Mouse (Mus musculus) embryo, embryonic 11.5 days (tissue): ENCODE measurements around the gene Gm9964.
"Not testable (repeated sequence)": the region's sequence is repeated elsewhere in the genome, so short reads cannot be mapped to it uniquely, and the experiment has no call there.

ENCODE experiments used
- DNase-seq: peaks from one replicate; pipeline ENCODE4 v3.0.0-alpha.2; 2012; ENCODE audit warnings: low read depth, low spot score

Gm9964 gene

DNA sequence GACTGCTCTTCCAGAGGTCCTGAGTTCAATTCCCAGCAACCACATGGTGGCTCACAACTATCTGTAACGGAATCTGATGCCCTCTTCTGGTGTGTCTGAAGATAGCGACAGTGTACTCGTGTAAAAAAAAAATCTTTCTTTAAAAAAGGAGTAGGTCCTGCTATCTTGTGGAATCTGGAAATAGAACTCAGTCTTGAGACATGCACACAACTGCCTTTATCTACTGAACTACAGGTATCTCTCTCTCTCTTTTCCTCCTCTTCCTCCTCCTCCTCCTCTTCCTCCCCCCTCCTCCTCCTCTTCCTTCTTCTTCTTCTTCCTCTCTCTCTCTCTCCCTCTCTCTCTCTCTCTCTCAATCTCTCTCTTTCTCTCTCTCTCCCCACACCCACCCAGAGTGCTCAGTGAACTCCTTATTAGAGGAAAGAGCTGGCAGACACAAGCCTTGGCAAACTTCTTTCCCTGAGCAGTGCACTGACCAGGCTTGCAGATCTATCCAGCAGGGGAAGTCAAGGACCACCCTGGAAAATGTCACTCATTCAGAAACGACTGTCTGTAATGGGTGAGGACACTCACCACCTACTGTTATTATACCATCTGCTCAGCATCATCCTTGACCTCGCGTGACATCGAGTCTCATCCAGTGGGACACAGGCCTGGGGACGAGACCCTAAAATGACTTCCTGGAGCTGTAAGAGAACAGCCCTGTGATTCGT is 3.2 kb upstream of the Gm9964 start:
- no peak for DNase-seq

DNA sequence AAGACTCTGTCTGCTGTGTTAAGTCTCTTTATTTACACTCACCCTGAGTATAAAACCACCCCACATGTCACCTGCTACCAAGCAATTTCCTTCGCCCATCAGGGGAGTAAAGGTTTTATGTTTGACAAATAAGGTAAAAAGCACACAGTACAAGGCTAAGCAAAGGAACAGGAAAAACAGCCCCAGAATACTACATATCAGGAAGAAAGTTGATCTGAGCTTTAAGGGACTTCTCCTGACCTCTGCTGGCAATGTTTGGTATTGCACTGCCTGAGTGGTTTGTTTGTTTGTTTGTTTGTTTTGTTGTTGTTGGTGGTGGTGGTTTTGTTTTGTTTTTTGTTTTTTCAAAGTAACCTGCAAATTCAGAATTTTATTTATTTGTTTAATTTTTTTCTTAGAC is 539 bp downstream of the Gm9964 start:
- DNase-seq: no peak

DNA sequence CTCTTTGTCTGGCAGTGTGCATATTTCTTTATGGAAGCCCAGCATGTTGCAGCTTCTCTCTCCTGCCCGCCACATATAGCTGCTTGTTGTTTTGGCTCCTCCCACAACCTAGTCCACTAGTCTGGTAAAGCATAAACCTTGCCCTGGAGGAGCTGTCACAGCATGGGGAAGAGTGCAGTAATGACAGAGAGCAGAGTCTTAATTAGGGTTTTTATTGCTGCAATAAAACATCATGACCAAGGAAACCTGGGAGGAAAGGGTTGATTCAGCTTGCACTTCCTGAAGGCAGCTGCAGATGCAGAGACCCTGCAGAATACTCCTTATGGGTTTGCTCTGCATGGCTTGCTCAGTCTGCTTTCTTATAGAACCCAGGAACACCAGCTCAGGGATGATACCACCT is 2.7 kb downstream of the Gm9964 start:
- DNase-seq: no peak

DNA sequence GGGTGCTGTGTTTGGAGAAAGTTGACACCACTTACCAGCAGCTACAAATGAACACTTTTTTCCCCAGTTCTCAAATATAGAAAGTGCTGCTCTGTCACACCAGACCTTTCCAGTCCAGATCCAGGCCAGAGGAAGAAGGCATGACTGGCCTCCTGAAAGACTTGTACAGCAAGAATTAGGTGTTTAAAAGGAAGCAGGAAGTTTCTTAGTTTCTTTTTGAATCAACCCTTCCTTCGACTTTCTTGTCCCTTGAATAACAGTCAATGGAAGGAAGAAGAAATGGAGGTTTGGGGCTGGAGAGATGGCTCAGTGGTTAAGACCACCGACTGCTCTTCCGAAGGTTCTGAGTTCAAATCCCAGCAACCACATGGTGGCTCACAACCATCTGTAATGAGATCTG is 3.7 kb downstream of the Gm9964 start:
- DNase-seq: no peak

DNA sequence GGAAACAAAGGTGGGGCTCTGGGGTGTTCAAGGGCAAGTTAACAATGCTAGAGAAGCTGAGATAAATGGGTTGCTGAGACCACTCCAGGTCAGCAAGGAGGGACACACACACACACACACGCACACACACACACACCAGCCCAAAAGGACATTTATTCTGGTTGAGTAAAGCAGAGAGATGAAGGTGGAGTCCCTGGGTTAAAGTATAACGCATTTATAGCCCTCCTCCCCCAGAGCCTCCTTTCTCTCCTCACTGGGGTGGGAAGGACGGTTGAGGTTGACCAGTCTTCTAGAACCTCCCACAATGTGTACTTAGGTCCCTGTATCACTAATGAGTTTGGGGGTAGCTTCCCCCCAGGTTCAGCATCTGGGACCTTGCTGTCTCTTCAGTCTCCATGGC is 4.6 kb downstream of the Gm9964 start:
- no peak for DNase-seq

DNA sequence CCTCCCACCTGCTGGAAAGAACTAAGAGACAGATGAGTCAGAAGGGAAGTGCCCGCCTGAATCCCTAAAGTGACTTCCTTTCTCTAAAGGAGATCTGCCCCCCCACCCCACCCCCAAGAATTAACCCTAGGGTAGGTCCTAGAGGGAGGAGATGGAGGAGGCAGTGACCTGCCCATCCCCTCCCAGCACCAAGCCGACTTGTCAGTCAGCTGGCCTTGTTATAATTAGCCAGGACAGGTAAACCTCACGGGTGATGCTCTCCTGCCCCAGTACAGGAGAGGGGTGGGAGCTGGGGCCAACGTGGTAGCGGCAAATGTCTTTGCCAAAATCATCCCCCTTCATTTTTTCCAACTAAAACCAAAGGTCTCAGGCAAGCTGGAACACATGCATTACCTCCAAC is 5.1 kb downstream of the Gm9964 start:
- no peak for DNase-seq

DNA sequence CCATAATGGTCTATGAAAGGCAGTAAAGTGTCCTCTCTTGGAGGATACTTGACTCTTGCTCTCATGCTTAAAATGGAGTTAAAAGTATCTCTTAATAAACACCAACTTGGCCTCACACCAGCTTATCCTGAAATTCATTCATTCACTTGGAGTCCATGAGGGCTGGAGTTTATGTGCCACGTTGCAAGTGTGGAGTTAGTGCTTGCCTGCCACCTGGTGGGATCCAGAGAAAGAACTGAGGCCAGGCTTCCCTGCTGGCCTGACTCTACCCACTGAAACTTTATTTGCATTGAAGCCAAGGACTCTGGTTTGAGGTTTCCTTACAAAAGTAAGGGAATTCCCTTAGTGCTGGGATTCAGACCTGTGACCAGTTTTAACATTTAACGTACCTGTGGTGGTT is 6.2 kb downstream of the Gm9964 start:
- DNase-seq: no peak

DNA sequence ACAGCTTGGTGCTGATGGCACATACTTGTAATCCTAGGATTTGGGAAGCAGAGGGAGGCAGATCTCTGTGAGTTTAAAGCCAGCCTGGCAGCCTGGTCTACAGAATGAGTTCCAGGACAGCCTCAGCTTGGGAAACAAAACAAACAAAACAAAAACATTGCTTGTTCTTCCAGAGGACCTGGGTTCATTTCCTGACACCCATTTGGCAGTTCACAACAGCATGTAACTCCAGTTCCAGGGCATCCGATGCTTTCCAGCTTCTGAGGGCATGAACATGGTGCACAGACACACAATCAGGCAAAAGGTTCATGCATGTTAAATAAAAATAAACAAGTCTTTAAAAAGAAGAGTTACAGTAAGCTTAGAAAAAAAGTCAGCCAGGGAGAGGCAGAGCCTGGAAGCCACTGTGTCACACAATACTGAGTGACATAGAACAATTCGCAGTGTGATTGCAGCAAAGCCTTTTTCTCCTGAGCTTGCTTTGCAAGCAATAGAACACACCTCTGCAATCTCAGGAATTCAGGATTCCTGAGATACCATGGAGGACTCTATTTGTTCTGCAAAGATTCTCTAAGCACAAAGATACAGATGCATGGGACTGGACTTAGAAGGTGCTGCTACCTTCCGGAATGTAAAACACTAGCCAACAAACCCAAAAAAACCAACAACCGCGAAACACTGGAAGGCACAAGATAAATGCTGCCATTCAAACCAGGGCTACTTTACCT is 7.6 kb downstream of the Gm9964 start:
- DNase-seq: no peak

DNA sequence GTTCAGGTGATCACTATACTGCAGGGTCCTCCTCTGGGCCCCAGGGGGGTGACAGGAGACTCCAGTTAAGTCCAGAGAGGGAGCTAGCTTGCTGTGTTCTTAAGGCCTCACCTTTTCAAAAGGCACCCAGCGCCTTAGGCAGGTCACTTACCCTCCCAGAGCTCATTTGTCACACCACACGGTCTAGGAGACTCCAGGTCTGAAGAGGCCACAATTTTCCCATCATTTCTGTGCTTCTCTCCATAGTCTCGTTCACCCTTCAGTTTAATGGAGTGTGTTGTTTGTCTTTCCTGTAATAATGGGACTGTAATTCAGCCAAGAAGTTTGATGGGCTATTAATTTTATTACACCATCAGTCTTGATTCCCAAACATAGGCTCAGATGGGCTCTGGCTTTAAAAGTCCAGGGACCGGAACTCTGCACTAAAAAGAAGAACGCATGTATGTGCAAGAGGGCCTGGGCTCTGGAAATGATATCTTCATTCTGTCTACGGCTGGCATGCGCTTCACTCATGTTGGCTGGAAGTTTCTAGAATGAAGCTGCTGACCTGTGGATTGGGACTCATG is 8.3 kb downstream of the Gm9964 start:
- DNase-seq: no peak

DNA sequence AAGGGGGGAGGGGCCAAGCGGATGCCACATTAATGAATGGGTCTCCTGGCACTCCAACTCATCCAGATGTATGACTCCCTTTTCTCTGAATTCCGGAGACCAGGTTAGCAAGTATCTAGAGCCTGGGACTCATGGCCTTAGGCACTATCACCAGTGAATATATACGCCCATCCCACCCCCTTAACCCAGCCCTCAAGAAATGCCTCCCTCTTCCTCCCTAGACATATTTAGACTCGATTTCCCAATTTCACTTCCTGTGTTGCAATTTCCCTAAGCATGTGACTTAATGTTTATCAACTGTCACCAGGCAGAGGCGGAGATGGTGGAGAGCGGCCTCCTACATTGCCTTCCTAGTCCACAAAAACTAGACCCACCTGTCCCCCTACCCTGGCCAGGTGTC is 9.3 kb downstream of the Gm9964 start:
- no peak for DNase-seq

DNA sequence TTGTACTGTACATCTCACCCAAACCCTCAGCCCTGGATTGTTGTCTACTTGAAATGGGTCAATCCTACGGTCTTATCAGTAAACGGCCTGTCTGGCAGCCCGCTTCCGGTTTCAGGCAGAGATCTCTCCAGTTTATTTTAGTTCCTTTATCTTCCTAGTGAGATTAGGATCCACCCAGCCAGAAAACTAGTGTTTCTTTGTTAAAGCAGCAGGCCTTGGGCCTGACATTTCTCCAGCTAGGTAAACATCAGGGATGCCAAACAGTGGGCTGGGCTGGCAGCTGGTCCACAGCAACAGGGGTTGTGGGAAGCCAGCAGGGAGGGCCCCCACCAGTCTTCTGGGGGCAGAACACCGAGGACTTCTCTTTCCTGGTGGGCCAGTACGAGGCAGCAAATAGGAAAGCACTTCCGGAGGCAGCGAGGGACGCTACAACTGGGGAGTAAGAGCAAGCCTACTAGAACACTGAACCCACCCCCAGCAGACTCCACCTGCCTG is 10.4 kb downstream of the Gm9964 start:
- no peak for DNase-seq

DNA sequence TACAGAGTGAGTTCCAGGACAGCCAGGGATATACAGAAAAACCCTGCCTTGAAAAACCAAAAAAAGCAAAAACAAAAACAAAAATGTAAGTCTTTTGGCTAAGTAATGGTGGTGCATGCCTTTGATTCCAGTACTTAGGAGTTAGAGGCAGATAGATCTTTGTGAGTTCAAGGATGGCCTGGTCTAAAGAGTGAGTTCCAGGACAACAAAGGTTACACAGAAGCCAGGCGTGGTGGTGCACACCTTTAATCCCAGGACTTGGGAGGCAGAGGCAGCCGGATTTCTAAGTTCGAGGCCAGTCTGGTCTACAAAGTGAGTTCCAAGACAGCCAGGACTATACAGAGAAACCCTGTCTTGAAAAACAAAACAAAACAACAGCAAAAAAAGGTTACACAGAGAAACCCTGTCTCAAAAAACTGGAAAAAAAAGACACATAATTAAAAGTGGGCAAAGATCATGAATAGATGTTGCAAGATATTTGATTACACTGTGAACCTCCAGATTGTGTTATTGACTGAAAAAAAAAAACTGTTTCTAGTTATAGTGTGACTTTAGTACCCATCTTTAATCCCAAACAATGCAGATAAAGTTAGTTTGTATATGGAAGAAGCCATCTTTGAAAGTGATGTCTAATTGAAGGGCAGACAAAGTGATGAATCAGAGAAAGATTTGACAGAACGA is 13.2 kb downstream of the Gm9964 start:
- no peak for DNase-seq

DNA sequence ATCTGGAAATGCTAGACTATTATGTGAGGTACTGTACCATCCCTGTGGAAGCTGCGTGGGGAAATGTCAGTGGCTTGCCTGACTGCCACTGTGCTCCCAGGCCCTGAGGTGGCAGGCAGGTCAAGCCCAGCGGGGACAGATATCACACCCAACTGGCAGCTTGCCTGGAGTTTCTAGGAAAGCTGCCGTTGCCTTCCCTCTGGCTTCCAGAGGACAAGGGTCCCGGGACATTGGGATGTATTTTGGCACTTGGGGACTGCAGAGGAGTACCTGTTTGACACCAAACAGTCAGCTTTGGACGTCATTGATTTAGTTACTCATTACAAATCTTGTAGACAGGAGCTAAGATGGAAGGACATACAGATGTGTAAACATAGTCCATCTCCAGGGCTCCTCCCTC is 15.3 kb downstream of the Gm9964 start:
- no peak for DNase-seq

DNA sequence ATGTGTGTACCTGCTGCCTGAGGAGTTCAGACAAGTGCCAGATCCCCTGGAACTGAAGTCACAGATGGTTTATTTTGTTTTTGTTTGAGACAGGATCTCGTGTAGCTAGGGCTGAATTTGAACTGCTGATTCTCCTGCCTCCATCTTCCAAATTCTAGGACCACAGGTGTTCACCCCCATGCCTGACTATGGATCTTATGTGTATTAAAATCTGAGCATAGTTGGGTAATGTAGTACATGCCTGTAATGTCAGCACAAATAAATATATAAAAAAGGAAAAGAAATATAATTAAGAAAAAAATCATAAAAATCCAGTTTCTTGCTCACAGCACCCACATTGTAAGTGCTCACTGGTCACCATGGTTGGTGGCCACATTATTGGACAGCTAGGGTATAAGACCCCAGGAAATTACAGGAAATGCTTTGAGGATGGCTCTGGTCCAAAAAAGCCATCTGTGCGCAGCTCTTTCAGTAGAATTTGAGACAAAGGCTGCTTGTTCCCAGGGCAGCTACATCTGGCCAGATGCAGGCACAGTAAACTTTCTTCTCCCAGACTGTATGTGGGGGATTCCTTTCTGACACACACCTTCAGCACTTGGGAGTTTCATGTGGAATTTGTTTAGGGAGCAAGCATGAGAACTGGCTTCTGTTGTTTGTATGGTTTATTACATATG is 16.8 kb downstream of the Gm9964 start:
- peak; percentile 19 for DNase-seq

DNA sequence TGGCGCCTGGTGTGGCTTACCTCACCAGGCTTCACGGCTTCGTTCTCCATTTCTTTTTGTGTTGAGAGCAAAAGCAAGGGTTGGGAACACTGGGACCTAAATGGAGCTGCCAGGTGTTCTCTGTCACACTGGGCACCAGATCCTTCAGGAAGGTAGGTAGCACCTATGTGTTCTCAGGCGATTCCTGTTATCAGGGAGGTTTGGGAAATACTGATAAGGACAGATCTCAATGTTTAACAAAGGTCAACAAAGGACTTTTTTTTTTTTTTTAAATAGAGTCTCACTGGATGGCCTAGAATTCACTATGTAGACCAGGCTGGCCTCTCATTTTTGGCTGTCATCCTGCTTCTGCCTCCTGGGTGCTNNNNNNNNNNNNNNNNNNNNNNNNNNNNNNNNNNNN is 22.9 kb downstream of the Gm9964 start:
- DNase-seq: no peak

DNA sequence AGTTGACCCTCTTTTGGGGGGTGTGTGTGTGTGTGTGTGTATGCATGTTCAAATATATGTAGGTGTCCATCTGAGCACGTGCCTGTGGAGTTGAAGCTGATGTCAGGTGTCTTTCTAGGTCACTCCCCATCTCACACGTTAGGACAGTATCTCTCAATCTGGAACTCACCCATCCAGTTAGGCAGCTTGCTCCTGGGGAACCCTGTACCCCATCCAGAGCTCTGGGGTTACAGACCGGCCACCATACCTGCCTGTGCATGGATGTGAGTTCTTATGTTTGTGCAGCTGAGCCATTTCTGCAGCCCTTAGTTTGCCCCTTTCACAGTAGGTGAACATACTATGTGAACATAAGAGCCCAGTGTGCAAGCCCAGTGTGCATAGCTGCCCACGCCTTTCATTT is 23.7 kb downstream of the Gm9964 start:
- DNase-seq: no peak

DNA sequence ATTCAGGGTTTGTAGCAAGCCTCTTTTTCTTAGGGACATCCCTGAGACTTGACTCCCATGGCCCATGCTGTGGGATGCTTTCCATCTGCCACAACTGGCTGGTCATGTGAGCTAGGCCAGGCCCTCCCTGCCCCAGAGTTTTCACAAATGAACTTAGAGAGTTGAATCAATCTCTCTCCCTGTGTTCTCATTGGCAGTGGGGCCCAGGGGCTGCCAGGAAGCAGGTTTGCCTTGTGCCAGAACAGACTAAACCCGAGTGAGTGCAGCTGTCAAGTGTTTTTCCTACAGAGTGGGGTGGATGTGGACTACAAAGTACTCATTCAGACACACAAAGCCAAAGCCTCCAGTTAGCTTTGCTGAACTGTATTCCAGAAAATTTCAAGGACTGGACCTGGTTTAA is 29.5 kb downstream of the Gm9964 start:
- DNase-seq: no peak

DNA sequence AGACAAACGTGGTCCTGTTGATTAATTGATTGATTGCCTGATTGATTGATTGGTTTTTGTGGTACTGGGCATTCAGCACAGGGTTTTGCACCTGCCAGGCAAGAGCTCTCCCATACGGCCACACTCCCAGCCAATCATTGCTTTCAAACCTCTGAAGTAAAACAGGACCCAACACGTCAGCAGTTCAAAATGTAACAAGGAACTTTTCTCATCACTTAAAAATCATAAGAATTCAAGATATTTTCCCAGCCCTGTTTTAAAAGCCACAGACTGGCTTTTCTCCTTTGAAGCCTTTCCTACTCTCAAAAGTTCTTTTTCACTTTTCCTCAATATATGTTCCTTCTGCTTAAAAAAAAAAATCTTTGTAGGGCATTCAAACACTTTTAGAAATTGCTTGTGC is 32.3 kb downstream of the Gm9964 start:
- DNase-seq: no peak

DNA sequence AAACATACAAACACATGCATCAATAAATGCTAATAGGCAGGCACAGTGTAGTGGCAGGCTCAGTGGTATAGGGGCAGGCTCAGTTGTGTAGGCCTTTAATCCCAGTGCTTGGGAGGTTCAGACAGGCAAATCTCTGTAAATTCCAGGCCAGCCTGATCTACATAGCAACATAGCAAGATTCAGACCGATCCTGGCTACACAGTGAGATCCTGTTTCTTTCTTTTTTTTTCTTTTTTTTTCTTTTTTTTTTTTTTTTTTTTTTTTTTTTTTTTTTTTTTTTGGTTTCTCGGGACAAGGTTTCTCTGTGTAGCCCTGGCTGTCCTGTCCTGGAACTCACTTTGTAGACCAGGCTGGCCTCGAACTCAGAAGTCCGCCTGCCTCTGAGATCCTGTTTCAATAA is 36.6 kb downstream of the Gm9964 start:
- not testable (repeated sequence) for DNase-seq

DNA sequence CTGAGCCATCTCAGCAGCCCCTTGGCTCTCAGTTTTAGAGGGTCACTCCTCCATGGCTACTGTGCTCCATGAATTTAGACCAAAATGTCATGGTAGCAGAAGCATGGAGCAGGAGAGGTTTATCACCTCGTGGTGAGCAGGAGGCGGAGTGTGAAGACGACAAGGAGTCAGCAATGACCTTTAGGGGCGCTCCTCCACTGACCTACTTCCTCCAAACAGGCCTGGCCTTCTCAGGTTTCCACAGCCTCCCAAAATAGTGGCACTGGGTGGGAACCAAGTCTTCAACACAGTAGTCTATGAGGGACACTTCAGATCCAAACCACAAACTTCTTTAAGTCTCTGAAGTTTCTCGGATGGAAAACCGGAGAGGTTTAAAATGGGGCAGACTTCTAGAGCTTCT is 38.0 kb downstream of the Gm9964 start:
- no peak for DNase-seq

DNA sequence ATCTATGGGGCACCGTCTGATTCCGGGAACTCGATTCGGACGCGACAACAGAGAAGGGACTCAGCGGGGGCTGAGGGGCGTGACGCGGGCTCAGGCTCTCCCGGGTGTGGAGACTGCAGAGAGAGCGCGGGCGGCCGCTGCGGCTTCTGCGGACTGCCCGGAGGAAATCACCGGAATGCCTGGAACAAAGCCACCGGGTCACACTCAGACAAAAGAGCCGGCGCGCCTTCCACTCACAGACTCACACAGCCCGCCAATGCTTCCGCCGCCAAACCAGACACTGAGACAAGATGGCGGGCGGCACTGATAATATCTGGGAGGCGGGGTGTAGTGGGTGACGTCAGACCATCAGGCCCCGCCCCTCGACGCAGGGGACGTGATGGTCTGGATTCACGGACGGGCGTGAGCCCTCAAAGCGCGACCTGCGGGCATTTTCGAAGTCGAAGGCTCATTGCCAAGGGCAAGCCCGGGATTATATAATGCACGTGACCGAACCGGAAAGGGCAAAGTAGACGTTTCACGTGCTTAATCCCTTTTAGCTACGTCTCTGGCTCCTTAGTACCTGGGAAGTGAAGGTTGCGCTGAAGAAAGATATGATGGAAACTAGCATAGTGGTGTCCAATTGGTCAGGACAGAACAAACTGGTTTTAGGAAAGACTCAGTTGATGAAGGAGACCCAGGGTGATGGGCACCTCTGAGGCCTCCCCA is 42.2 kb downstream of the Gm9964 start, which contains the start of gene Wsb1:
Gene Wsb1, minus strand, starts transcription at position 281 of the 708 bp plus-strand sequence.
- peak; percentile 89 for DNase-seq
